Mouse (Mus musculus) stomach, embryonic 14.5 days (tissue): ENCODE measurements around the gene Zfpm1. TPM values are rescaled to one million over a fixed set of nuclear protein-coding genes. Genes with fewer than 3 reads are reported as not detected.

Source experiments
- ATAC-seq: fragments of 200-750 bp; cut with Nextera tagmentation; 2 replicates; pipeline ENCODE4 v1.8.0; 2017; ENCODE audit warnings: low read depth, moderate TSS enrichment; ENCODE audit not compliant: insufficient number of reproducible peaks, insufficient read depth, low FRiP score
- H3K27ac ChIP-seq: fragments of 300-500 bp; sonication (generic); 2 replicates; pipeline ENCODE4 v1.5.1; 2014; ENCODE audit warnings: mild to moderate bottlenecking, low read length, moderate library complexity, mixed read lengths
- H3K27me3 ChIP-seq: fragments of 300-500 bp; sonication (generic); 2 replicates; pipeline ENCODE4 v1.6.1; 2014; ENCODE audit warnings: low read length, control low read depth, mixed read lengths; ENCODE audit not compliant: control insufficient read depth, insufficient read depth
- H3K36me3 ChIP-seq: fragments of 300-500 bp; sonication (generic); 2 replicates; pipeline ENCODE4 v1.6.1; 2014; ENCODE audit warnings: mild to moderate bottlenecking, control low read depth, low read length, moderate library complexity, mixed read lengths; ENCODE audit not compliant: control insufficient read depth, insufficient read depth
- H3K4me1 ChIP-seq: fragments of 300-500 bp; sonication (generic); 2 replicates; pipeline ENCODE4 v1.6.1; 2014; ENCODE audit warnings: low read length, control low read depth, mixed read lengths; ENCODE audit not compliant: control insufficient read depth, insufficient read depth
- H3K4me2 ChIP-seq: fragments of 300-500 bp; sonication (generic); replicated peaks from 2 replicates; pipeline ENCODE4 v1.6.1; 2014; ENCODE audit warnings: low read depth, low read length, control low read depth
- H3K4me3 ChIP-seq: fragments of 300-500 bp; sonication (generic); 2 replicates; pipeline ENCODE4 v1.5.1; 2014; ENCODE audit warnings: low read depth, low read length, control low read depth
- H3K9ac ChIP-seq: fragments of 300-500 bp; sonication (generic); replicated peaks from 2 replicates; pipeline ENCODE4 v1.6.1; 2014; ENCODE audit warnings: low read depth, mild to moderate bottlenecking, control low read depth, low read length, moderate library complexity, mixed read lengths
- H3K9me3 ChIP-seq: fragments of 300-500 bp; sonication (generic); 2 replicates; pipeline ENCODE4 v1.6.1; 2016; ENCODE audit warnings: low read depth, low read length, control low read depth; ENCODE audit not compliant: control insufficient read depth
- WGBS: fragments of 180-500 bp; shearing (Covaris S2); extraction: QIAGEN DNeasy Blood & Tissue Kit; methylation state at CpG from one replicate; pipeline ENCODE4 v1.1.7; 2014; 5-methylcytosine and 5-hydroxymethylcytosine counted together
- polyA plus RNA-seq: library from polyadenylated mRNA; unstranded; fragments of >200 nt; fragmentation: Nextera tagmentation; extraction: Ambion mirVana; gene quantifications from 2 replicates; pipeline ENCODE4 v1.2.1, GENCODE M21; 2014

Gene Zfpm1
- 3.1 TPM in 2 replicates for polyA plus RNA-seq

DNA sequence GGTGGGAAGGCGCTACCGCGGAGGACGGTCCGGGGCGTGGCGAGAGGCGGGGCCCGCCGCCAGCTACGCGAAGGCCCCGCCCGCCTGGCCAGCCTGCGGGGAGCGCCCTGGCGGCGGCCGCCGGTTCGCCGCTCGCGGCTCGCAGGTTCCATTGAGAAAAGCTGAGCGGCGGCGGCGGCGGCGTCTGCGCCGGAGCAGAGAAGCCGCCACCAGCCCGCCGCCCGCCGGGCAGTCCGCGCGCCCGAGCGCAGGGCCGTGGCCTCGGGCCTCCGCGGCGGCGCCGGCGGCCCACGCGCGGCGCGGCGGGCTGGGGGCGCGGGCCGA is at the start of gene Zfpm1:
Gene Zfpm1 (plus strand): TSS at position 107 of the 324 bp plus-strand sequence.
- Histone ChIP-seq H3K9me3 (no peaks in the 10 kb centered on the region), H3K9ac (peak within 1 kb of the TSS; percentile 77), H3K36me3 (no peaks in the 10 kb centered on the region), H3K4me1 (peaks cover 35% of the 10 kb centered on the region), H3K4me2 (peak within 1 kb of the TSS; percentile 96), H3K27me3 (no peaks in the 10 kb centered on the region), H3K27ac (peak within 1 kb of the TSS; percentile 76), H3K4me3 (peak within 1 kb of the TSS; percentile 61)
- 1% methylated on average over 26 of the region's 60 CpGs for WGBS
- ATAC-seq, result no peak

DNA sequence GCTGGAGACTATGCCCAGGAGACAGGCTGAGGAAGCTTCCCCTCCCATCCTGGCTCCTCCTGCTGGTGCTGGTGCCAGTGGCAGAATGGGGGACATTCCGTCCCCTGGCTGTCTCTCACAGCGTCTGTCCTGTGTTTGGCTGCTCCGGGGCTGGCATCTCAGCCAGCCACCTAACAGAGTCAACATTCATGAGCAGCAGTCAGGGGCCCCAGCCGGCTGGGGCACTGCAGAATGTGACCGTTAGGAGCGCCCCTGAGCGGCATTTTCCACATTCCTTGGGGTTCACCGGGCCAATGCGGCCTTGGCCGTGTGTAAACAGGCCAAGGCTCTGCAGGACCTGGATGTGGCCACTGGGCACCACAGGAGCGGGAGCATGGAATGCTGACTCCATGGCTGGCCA is 47.9 kb upstream of the Zfpm1 start:
- no peak overlapping the region for H3K4me2 ChIP-seq
- no peaks in the 10 kb centered on the region for H3K36me3 ChIP-seq
- H3K27ac ChIP-seq, result no peak overlapping the region
- H3K4me3 ChIP-seq, result no peak overlapping the region
- no peak for ATAC-seq
- no peaks in the 10 kb centered on the region for H3K9me3 ChIP-seq
- H3K27me3 ChIP-seq, result no peaks in the 10 kb centered on the region
- peaks cover 12% of the 10 kb centered on the region for H3K4me1 ChIP-seq
- H3K9ac ChIP-seq, result no peak overlapping the region
- 37% methylated on average over 11 of the region's 11 CpGs for WGBS

GRCm38 (mm10) chr8:122236521-122236920 is 45.4 kb upstream of the Zfpm1 start:
- WGBS, result 87% methylated on average over 3 of the region's 3 CpGs
- no peaks in the 10 kb centered on the region for H3K36me3 ChIP-seq

DNA sequence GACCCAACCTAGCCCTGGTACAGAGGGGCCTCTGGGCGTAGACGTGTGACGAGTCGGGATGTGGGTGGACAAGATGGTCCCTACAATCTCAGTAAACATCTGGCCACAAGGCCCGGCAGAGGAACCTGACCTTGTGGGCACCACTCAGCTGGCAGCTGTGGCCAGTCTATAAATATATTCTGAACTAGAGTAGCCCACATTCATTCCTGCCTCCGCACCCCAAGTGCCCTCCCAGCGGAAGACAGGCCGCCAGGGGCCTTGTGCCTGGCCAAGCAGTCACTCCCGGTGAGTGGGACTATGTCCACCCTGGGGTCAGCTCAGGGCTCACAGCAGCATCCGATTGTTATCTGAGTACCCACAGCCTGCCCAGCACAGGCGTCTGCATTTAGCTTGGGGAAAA is 43.7 kb upstream of the Zfpm1 start:
- no peaks in the 10 kb centered on the region for H3K9me3 ChIP-seq
- H3K4me3 ChIP-seq, result no peak overlapping the region
- no peak overlapping the region for H3K4me2 ChIP-seq
- WGBS, result 62% methylated on average over 11 of the region's 11 CpGs
- peaks cover 9% of the 10 kb centered on the region; the same call in 1 of the 2 replicates for H3K4me1 ChIP-seq
- H3K9ac ChIP-seq, result no peak overlapping the region
- no peak for ATAC-seq
- no peaks in the 10 kb centered on the region for H3K27me3 ChIP-seq
- H3K27ac ChIP-seq, result no peak overlapping the region
- no peaks in the 10 kb centered on the region for H3K36me3 ChIP-seq

More at GRCm38 (mm10) chr8:122236521-122236920, 45.4 kb upstream of the Zfpm1 start:
- H3K27me3 ChIP-seq, result no peaks in the 10 kb centered on the region
- H3K9me3 ChIP-seq, result no peaks in the 10 kb centered on the region
- no peak overlapping the region for H3K4me3 ChIP-seq
- no peak overlapping the region for H3K9ac ChIP-seq
- H3K27ac ChIP-seq, result no peak overlapping the region
- no peak overlapping the region for H3K4me2 ChIP-seq
- H3K4me1 ChIP-seq, result peaks cover 9% of the 10 kb centered on the region; the same call in 1 of the 2 replicates
- ATAC-seq, result no peak

DNA sequence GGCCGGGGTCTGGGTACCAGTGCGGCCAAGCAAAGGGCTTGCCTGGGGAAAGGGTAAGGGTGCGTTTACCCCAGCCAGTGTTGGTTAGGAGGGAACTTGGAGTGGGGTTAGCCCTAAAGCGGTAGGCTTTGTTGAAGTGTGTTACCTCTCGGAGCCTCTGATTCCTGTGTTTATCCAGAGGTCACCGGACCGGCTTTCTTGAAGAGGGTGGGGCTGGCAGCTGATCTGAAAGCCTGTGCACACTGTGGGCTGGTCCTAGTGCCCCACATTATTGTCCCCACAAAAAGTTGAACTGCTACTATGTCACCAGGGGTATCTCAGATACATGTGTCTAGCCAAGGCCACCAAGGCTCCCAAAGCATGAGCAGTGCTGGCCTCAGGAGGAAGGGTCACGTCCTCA is 43.2 kb upstream of the Zfpm1 start:
- no peak overlapping the region for H3K4me3 ChIP-seq
- H3K27me3 ChIP-seq, result no peaks in the 10 kb centered on the region
- no peaks in the 10 kb centered on the region for H3K36me3 ChIP-seq
- 26% methylated on average over 8 of the region's 8 CpGs for WGBS
- ATAC-seq, result 0 out of 2 replicates have a peak, but pooled peaks have one; percentile 47
- no peak overlapping the region for H3K27ac ChIP-seq
- H3K9me3 ChIP-seq, result no peaks in the 10 kb centered on the region
- H3K4me1 ChIP-seq, result peaks cover 9% of the 10 kb centered on the region; the same call in 1 of the 2 replicates
- no peak overlapping the region for H3K4me2 ChIP-seq
- no peak overlapping the region for H3K9ac ChIP-seq

DNA sequence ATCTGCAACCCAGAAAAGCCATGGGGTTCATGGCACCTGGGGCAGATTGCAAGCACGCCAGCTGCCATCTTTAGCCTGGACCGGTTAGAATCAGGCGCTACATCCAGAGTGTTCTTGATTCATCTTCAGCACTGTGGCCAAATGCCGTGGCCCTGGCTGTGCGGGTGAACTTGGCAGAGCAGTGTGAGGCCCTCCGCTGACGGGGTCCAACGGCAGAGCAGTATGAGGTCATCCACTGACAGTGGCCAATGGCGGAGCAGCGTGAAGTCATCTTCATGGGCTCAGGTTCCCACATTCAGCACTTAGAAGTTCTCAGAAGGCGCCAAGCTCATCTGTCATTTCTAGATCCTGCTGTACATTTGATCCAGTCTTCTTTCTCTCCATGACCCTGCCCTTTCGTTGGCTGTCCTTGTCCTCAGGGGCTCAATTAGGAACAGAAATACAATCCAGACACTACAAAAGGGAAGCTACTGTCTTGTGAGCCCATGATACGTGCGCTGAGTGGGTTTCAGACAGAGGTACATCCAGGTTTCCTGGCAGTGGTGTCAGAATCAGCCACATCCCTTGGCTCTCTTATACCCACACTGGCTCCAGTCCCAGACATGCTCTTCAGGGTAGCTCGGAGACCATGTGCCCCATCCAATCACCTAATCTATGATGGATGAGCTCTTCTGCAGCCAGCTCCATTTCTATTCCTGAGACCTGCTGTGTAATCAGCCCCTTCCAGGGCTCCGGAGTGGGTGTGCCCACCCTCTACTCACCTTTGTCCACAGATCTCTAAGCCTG is 41.5 kb upstream of the Zfpm1 start:
- Histone ChIP-seq H3K9me3 (no peaks in the 10 kb centered on the region), H3K9ac (no peak overlapping the region), H3K36me3 (no peaks in the 10 kb centered on the region), H3K4me1 (peaks cover 4% of the 10 kb centered on the region; the same call in 1 of the 2 replicates), H3K27me3 (no peaks in the 10 kb centered on the region), H3K4me2 (no peak overlapping the region), H3K4me3 (no peak overlapping the region), H3K27ac (no peak overlapping the region)
- no peak for ATAC-seq
- WGBS, result 81% methylated on average over 16 of the region's 16 CpGs

- no peak overlapping the region for H3K9ac ChIP-seq
- no peak overlapping the region for H3K27ac ChIP-seq
- ATAC-seq, result no peak
- no peak overlapping the region for H3K4me3 ChIP-seq
- no peaks in the 10 kb centered on the region for H3K9me3 ChIP-seq
- WGBS, result 75% methylated on average over 4 of the region's 4 CpGs
- H3K36me3 ChIP-seq, result no peaks in the 10 kb centered on the region
- no peaks in the 10 kb centered on the region for H3K27me3 ChIP-seq
- H3K4me1 ChIP-seq, result peaks cover 15% of the 10 kb centered on the region; the same call in 1 of the 2 replicates
- H3K4me2 ChIP-seq, result no peak overlapping the region
Observed at GRCm38 (mm10) chr8:122243310-122243709, 38.6 kb upstream of the Zfpm1 start.

- WGBS, result 70% methylated on average over 6 of the region's 6 CpGs
Observed at GRCm38 (mm10) chr8:122245161-122245560, 36.8 kb upstream of the Zfpm1 start.

More at GRCm38 (mm10) chr8:122245161-122245560, 36.8 kb upstream of the Zfpm1 start:
- Histone ChIP-seq H3K4me1 (peaks cover 11% of the 10 kb centered on the region; the same call in 1 of the 2 replicates), H3K27me3 (no peaks in the 10 kb centered on the region), H3K36me3 (no peaks in the 10 kb centered on the region), H3K27ac (no peak overlapping the region), H3K4me2 (no peak overlapping the region), H3K4me3 (no peak overlapping the region), H3K9ac (no peak overlapping the region), H3K9me3 (no peaks in the 10 kb centered on the region)
- no peak for ATAC-seq
